Mouse (Mus musculus) c-Kit-positive CD71-negative TER-119-negative erythroid progenitor cells, embryonic 14.5 days (primary cell): ENCODE measurements around the gene Slco1c1.

Experiments
- DNase-seq: peaks from one replicate; pipeline ENCODE4 v3.0.0-alpha.2; 2013; ENCODE audit warnings: low read depth

Slco1c1 gene

GRCm38 (mm10) chr6:141523747-141524640, at the start of gene Slco1c1:
TSS of gene Slco1c1 (plus strand) at chr6:141524368.
- DNase-seq = no peak

- no peak for DNase-seq
Observed at GRCm38 (mm10) chr6:141474696-141475095, 49.5 kb upstream of the Slco1c1 start.

- DNase-seq = no peak
Observed at GRCm38 (mm10) chr6:141485302-141486021, 38.7 kb upstream of the Slco1c1 start.

GRCm38 (mm10) chr6:141487266-141487665, 36.9 kb upstream of the Slco1c1 start:
- DNase-seq = no peak

GRCm38 (mm10) chr6:141488619-141489018, 35.5 kb upstream of the Slco1c1 start:
- DNase-seq = peak; percentile 17

- no peak for DNase-seq
Observed at GRCm38 (mm10) chr6:141494909-141495308, 29.3 kb upstream of the Slco1c1 start.

GRCm38 (mm10) chr6:141495634-141496418, 28.3 kb upstream of the Slco1c1 start:
- no peak for DNase-seq

- DNase-seq = no peak
Observed at GRCm38 (mm10) chr6:141499511-141499910, 24.7 kb upstream of the Slco1c1 start.

- no peak for DNase-seq
Observed at GRCm38 (mm10) chr6:141501171-141501570, 23.0 kb upstream of the Slco1c1 start.

GRCm38 (mm10) chr6:141522541-141522940, 1.6 kb upstream of the Slco1c1 start:
- DNase-seq = no peak

- DNase-seq = no peak
Observed at GRCm38 (mm10) chr6:141525787-141526186, 1.6 kb downstream of the Slco1c1 start.

- DNase-seq = no peak
Observed at GRCm38 (mm10) chr6:141530865-141531264, 6.7 kb downstream of the Slco1c1 start.

- no peak for DNase-seq
Observed at GRCm38 (mm10) chr6:141537298-141537697, 13.1 kb downstream of the Slco1c1 start.

- no peak for DNase-seq
Observed at GRCm38 (mm10) chr6:141541136-141541535, 17.0 kb downstream of the Slco1c1 start.

- no peak for DNase-seq
Observed at GRCm38 (mm10) chr6:141543344-141543743, 19.2 kb downstream of the Slco1c1 start.

- no peak for DNase-seq
Observed at GRCm38 (mm10) chr6:141558118-141558517, 34.0 kb downstream of the Slco1c1 start.

GRCm38 (mm10) chr6:141567366-141567765, 43.2 kb downstream of the Slco1c1 start:
- DNase-seq = no peak

- DNase-seq = no peak
Observed at GRCm38 (mm10) chr6:141567852-141568558, 43.8 kb downstream of the Slco1c1 start.

- DNase-seq = no peak
Observed at GRCm38 (mm10) chr6:141568559-141568946, 44.4 kb downstream of the Slco1c1 start.

GRCm38 (mm10) chr6:141576646-141577200, 52.6 kb downstream of the Slco1c1 start:
- no peak for DNase-seq

GRCm38 (mm10) chr6:141584791-141585403, 60.7 kb downstream of the Slco1c1 start:
- DNase-seq = no peak
